Comparison of ENCODE assay signal across 8 mouse cellular contexts in the genomic region with DNA sequence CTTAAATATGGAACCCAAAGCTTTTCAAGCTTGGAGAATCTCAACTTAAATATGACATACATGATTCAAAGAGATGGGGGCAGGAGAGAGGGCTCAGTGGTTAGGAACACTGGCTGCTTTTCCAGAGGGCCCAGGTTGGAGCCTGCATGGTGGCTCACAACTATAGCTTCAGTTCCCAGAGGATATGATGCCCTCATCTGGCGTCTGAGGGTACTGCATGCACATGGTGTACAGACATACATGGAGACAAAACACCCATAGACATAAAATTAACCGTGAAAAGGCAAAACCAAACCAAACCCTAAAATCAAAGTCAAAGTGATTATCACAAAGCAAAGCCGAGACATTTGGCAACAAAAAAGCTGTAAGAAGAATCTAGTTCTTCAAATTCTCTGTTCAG. TPM values are rescaled to one million over a fixed set of nuclear protein-coding genes. Genes with fewer than 3 reads are reported as not detected.
DNase-seq lines count a peak whose midpoint lies in the region; ATAC-seq and TF ChIP-seq lines count a peak whose summit lies in the region.

No protein-coding gene starts in this region.

- H3K4me2 ChIP-seq in liver, embryonic 11.5 days: no peak overlapping the region
- H3K4me2 ChIP-seq in neural tube, embryonic 15.5 days: peak overlapping the region; percentile 81

- H3K4me1 ChIP-seq in liver, adult 2 months (ENCODE audit: control insufficient read depth, insufficient read depth, low read length): peaks cover 1% of the 10 kb centered on the region; the same call in 1 of the 2 replicates
- H3K4me1 ChIP-seq in liver, embryonic 11.5 days (replicated peaks; ENCODE audit: control insufficient read depth, insufficient read depth, low read length): 0 out of 2 replicates have a peak, but pooled peaks cover 3% of the 10 kb centered on the region
- peaks cover 8% of the 10 kb centered on the region; the same call in 1 of the 2 replicates for H3K4me1 ChIP-seq in cerebellum, adult 2 months (ENCODE audit: control insufficient read depth, insufficient read depth, low read length)
- H3K4me1 ChIP-seq in neural tube, embryonic 15.5 days: peaks cover 22% of the 10 kb centered on the region

- DNase-seq in adrenal gland, postnatal 10 days: peak; percentile 40
- no peak for DNase-seq in adrenal gland, adult 8-10 months
- peak; percentile 5 for DNase-seq in liver, adult 2 months (ENCODE audit: extremely low read depth, low read depth, low spot score)
- no peak for DNase-seq in liver, embryonic 11.5 days (ENCODE audit: low spot score)
- DNase-seq in cerebellum, adult 2 months: peak; percentile 41 to 56
- DNase-seq in layer of hippocampus, adult 9-11 months: peak; percentile 17

- H3K27ac ChIP-seq in liver, adult 2 months (replicated peaks; ENCODE audit: insufficient read depth, low read depth, low read length): no peak overlapping the region
- no peak overlapping the region for H3K27ac ChIP-seq in liver, embryonic 11.5 days (ENCODE audit: low read depth, low read length)
- H3K27ac ChIP-seq in cerebellum, adult 2 months (ENCODE audit: insufficient read depth, low read length): no peak overlapping the region
- H3K27ac ChIP-seq in neural tube, embryonic 15.5 days (replicated peaks): no peak overlapping the region

- no peaks in the 10 kb centered on the region for H3K9me3 ChIP-seq in liver, embryonic 11.5 days (ENCODE audit: control insufficient read depth, low read length)
- H3K9me3 ChIP-seq in neural tube, embryonic 15.5 days (replicated peaks): no peaks in the 10 kb centered on the region

- H3K9ac ChIP-seq in liver, adult 2 months (ENCODE audit: low read depth, low read length): no peak overlapping the region
- H3K9ac ChIP-seq in liver, embryonic 11.5 days (ENCODE audit: low read depth, low read length): no peak overlapping the region
- no peak overlapping the region for H3K9ac ChIP-seq in neural tube, embryonic 15.5 days (replicated peaks)

- no peaks in the 10 kb centered on the region for H3K36me3 ChIP-seq in liver, adult 2 months (ENCODE audit: control insufficient read depth, insufficient read depth, low read length)
- H3K36me3 ChIP-seq in liver, embryonic 11.5 days (ENCODE audit: control insufficient read depth, insufficient read depth, low read length): no peaks in the 10 kb centered on the region
- H3K36me3 ChIP-seq in neural tube, embryonic 15.5 days: no peaks in the 10 kb centered on the region

- H3K4me3 ChIP-seq in liver, adult 2 months (ENCODE audit: insufficient read depth, low read depth, low read length): no peak overlapping the region
- H3K4me3 ChIP-seq in liver, embryonic 11.5 days (ENCODE audit: low read depth, low read length): no peak overlapping the region
- H3K4me3 ChIP-seq in cerebellum, adult 2 months (replicated peaks; ENCODE audit: insufficient read depth, low read depth, low read length): no peak overlapping the region
- H3K4me3 ChIP-seq in neural tube, embryonic 15.5 days (replicated peaks): 0 out of 2 replicates have a peak overlapping the region, but pooled peaks have one; percentile 67

- no peaks in the 10 kb centered on the region for H3K79me2 ChIP-seq in liver, adult 2 months (ENCODE audit: control insufficient read depth, insufficient read depth, low read length)

- peaks cover 9% of the 10 kb centered on the region for H3K27me3 ChIP-seq in liver, adult 2 months (ENCODE audit: control insufficient read depth, insufficient read depth, low read length)
- peaks cover 31% of the 10 kb centered on the region for H3K27me3 ChIP-seq in liver, embryonic 11.5 days (replicated peaks; ENCODE audit: control insufficient read depth, insufficient read depth, low read length)
- H3K27me3 ChIP-seq in cerebellum, adult 2 months (ENCODE audit: control insufficient read depth, insufficient read depth, low read length): no peaks in the 10 kb centered on the region
- peaks cover 1% of the 10 kb centered on the region; the same call in 1 of the 2 replicates for H3K27me3 ChIP-seq in neural tube, embryonic 15.5 days (replicated peaks)

- no peak for TF ChIP-seq POLR2A in liver, adult 2 months (IDR thresholded peaks at IDR 0.05; ENCODE audit: extremely low read depth, insufficient read depth, low read length)
- TF ChIP-seq POLR2A in cerebellum, adult 2 months (IDR thresholded peaks at IDR 0.05; ENCODE audit: borderline replicate concordance, insufficient read depth, low read length): no peak

- 74% methylated on average over 3 of the region's 3 CpGs for WGBS in liver, adult 2 months
- 71% methylated on average over 3 of the region's 3 CpGs for WGBS in liver, embryonic 11.5 days
- WGBS in cerebellum, adult 2 months: 82% methylated on average over 3 of the region's 3 CpGs
- 81% methylated on average over 3 of the region's 3 CpGs for WGBS in neural tube, embryonic 15.5 days

- no peak for TF ChIP-seq CTCF in liver, adult 2 months (IDR thresholded peaks at IDR 0.05; ENCODE audit: low read depth, low read length)
- peak; percentile 32; the same call in 1 of the 2 replicates for TF ChIP-seq CTCF in cerebellum, adult 2 months (IDR thresholded peaks at IDR 0.05; ENCODE audit: borderline replicate concordance, insufficient read depth, low read depth, low read length)

- ATAC-seq in liver, embryonic 11.5 days (replicated peaks; ENCODE audit: low FRiP score): no peak
- no peak for ATAC-seq in neural tube, embryonic 15.5 days (ENCODE audit: low FRiP score)
- no peak for ATAC-seq in megakaryocyte-erythroid progenitor cell, adult 5-6 weeks (replicated peaks; ENCODE audit: low FRiP score, low TSS enrichment, poor library complexity, severe bottlenecking)

RNA-seq across cellular contexts. Expression of gene Rimkla, which starts 1.6 kb away (rescaled TPM):
- 1 to 10 TPM in 1 of 2 experiments, under 1 TPM in 1; 0.60 to 1.2 TPM for total RNA-seq in adrenal gland, postnatal 10 days (2021)
- total RNA-seq in adrenal gland, adult 8-10 months (2022): under 1 TPM; 0.29 to 0.59 (median 0.46) TPM
- not detected in 2 replicates for total RNA-seq in liver, adult 2 months (2014; rRNA removed)
- polyA plus RNA-seq in liver, adult 2 months (2012; rRNA removed): not detected in 2 replicates
- 0.34 and 0.44 TPM in 2 replicates for polyA plus RNA-seq in liver, embryonic 11.5 days (2014; fragmentation: Nextera tagmentation; extraction: Ambion mirVana)
- polyA plus RNA-seq in cerebellum, adult 2 months (2012; rRNA removed): 35.4 and 39.2 TPM in 2 replicates
- polyA plus RNA-seq in neural tube, embryonic 15.5 days (2015; fragmentation: Nextera tagmentation; extraction: Ambion mirVana): 26.6 and 29.9 TPM in 2 replicates
- total RNA-seq in megakaryocyte-erythroid progenitor cell, adult 5-6 weeks (2014; fragmentation: Nextera tagmentation): not detected in 2 replicates
- not detected in 2 replicates for total RNA-seq in megakaryocyte-erythroid progenitor cell, adult 5-6 weeks (2017)

RNA-seq across cellular contexts. Expression of gene Foxj3, which starts 46.0 kb away (rescaled TPM):
- total RNA-seq in adrenal gland, postnatal 10 days (2021): 10 to 100 TPM; 29.8 to 39.3 TPM
- 10 to 100 TPM; 36.4 to 54.2 (median 52.0) TPM for total RNA-seq in adrenal gland, adult 8-10 months (2022)
- 6.2 and 7.7 TPM in 2 replicates for total RNA-seq in liver, adult 2 months (2014; rRNA removed)
- 5.0 and 6.7 TPM in 2 replicates for polyA plus RNA-seq in liver, adult 2 months (2012; rRNA removed)
- 16.5 and 19.1 TPM in 2 replicates for polyA plus RNA-seq in liver, embryonic 11.5 days (2014; fragmentation: Nextera tagmentation; extraction: Ambion mirVana)
- polyA plus RNA-seq in cerebellum, adult 2 months (2012; rRNA removed): 32.3 and 34.9 TPM in 2 replicates
- polyA plus RNA-seq in neural tube, embryonic 15.5 days (2015; fragmentation: Nextera tagmentation; extraction: Ambion mirVana): 25.4 and 27.4 TPM in 2 replicates
- total RNA-seq in megakaryocyte-erythroid progenitor cell, adult 5-6 weeks (2014; fragmentation: Nextera tagmentation): 31.1 and 58.3 TPM in 2 replicates
- total RNA-seq in megakaryocyte-erythroid progenitor cell, adult 5-6 weeks (2017): 22.8 and 33.9 TPM in 2 replicates

RNA-seq across cellular contexts. Expression of gene Frg2f1, which starts 48.5 kb away (rescaled TPM):
- total RNA-seq in adrenal gland, postnatal 10 days (2021): 10 to 100 TPM; 10.1 to 13.0 TPM
- 10 to 100 TPM in 1 of 4 experiments, 1 to 10 TPM in 3; 8.7 to 10.2 (median 9.2) TPM for total RNA-seq in adrenal gland, adult 8-10 months (2022)
- total RNA-seq in liver, adult 2 months (2014; rRNA removed): 7.9 and 12.1 TPM in 2 replicates
- 9.6 and 9.7 TPM in 2 replicates for polyA plus RNA-seq in liver, adult 2 months (2012; rRNA removed)
- 1.4 and 1.9 TPM in 2 replicates for polyA plus RNA-seq in liver, embryonic 11.5 days (2014; fragmentation: Nextera tagmentation; extraction: Ambion mirVana)
- polyA plus RNA-seq in cerebellum, adult 2 months (2012; rRNA removed): 8.6 and 9.4 TPM in 2 replicates
- 9.6 and 12.1 TPM in 2 replicates for polyA plus RNA-seq in neural tube, embryonic 15.5 days (2015; fragmentation: Nextera tagmentation; extraction: Ambion mirVana)
- 1.5 TPM in 1 of 2 replicates, not detected in the other for total RNA-seq in megakaryocyte-erythroid progenitor cell, adult 5-6 weeks (2014; fragmentation: Nextera tagmentation)
- 0.28 and 1.7 TPM in 2 replicates for total RNA-seq in megakaryocyte-erythroid progenitor cell, adult 5-6 weeks (2017)

Comparison
In these comparisons a context has a peak if more than half of its experiments do, and no peak if none do; other contexts are left out.
1. DNase-seq: peak in adrenal gland, postnatal 10 days (single experiment), liver, adult 2 months (single experiment), cerebellum, adult 2 months (2 of 2) and layer of hippocampus, adult 9-11 months (single experiment); none in adrenal gland, adult 8-10 months (single experiment) and liver, embryonic 11.5 days (single experiment).